Mouse (Mus musculus) cortical plate, adult 2 months (tissue): ENCODE results near the gene Ccdc69.

Experiments used
- CTCF ChIP-seq: fragments of 200-500 bp; IDR thresholded peaks from 2 replicates; pipeline ENCODE4 v1.5.1; 2011; ENCODE audit warnings: mild to moderate bottlenecking, control low read depth, low read length; ENCODE audit not compliant: insufficient read depth; ENCODE audit errors: extremely low read depth
- POLR2A ChIP-seq: fragments of 200-500 bp; IDR thresholded peaks from 2 replicates; pipeline ENCODE4 v1.6.1; 2011; ENCODE audit warnings: mild to moderate bottlenecking, low read length, control low read depth; ENCODE audit not compliant: insufficient read depth; ENCODE audit errors: extremely low read depth

DNA sequence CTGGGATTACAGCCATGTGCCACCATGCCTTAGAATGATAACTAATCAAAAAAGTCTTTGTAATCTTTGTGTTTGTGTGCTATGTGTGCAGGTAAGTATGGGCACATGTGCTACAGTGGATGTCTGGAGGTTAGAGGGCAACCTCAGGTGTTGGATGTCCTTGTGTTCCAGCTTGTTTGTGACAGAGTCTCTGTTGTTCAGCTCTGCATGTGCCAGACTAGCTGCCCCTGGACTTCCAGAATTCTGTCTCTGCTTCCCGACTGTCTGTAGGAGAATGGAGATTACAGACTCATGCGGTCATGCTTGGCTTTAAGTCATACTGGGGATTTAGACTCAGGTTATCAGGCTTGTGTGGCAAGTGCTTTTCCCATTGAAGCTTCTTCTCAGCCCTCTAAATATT, 36.4 kb upstream of the Ccdc69 start:
- TF ChIP-seq CTCF (no peak), POLR2A (no peak)
